Mouse (Mus musculus): ENCODE measurements around the gene Fam189b. TPM values are rescaled to one million over a fixed set of nuclear protein-coding genes. Genes with fewer than 3 reads are reported as not detected.

Gene Fam189b
- total RNA-seq, 2 experiments from 2014 or later, result 15.8 to 17.2 TPM

DNA sequence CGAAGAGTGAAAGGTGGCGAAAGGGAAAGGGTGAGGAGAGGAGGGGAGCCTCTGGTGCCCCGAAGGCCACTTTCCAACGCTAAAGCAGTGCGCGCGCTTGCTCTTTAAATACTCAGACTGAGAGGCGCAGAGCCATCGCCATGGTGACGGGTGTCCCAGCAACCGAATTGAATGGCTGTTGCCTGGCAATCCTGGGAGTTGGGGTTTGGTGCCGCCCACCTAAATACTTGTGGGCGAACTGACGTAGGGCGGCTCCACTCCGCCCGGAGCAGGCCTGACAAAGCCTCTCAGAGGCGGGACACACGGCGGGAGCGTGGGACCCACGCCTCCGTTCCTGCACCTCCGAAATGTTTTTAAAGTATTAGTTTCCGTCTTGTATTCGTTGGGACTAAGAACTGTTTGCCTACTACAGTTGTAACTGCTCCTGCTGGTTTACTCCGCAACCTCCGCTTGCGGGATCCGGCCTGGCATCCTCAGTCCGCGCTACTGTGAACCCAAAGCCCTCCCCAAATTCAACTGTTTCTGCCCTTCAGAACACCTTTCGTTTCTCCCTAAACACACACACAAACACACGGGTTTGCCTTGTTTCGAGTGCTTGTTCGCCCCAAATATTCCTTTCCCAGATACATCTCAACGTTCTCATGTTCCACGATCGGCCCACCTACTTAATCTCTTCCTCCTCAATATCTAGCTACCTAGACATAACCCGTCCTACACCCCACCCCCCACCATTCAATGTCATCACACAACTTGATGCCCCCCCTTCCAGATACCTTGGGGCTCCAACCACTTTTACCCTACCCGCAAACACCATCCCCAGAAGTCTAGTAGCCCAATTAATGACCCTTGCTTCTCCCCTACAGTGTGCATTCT, 44.6 kb downstream of the Fam189b start:
- peak; percentile 79 for DNase-seq
- intact Hi-C loops (cut with DNase I), result no loop called here

DNA sequence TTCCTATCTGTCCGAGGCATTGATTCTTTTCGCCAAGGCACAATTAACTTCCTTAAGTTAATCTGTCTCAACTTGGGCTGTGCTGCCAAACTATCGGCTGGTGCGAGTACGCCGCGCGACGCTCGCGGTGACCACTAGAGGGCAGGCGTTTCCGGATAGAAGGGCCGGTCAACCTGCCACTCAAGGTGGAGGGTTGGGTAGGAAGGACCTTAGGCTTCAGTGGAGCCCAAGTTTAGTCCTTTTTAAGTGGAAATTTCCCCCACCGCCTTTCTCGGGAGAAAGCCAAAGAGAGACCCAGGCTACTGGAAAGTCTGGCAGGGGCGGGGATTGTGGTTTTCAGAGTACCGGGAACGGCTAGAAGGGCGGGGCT, 45.2 kb downstream of the Fam189b start:
- peak; percentile 98 for TF ChIP-seq CTCF (IDR thresholded peaks at IDR 0.05)
- Histone ChIP-seq H3K27ac (peak overlapping the region; percentile 83), H3K4me3 (peak overlapping the region; percentile 80)
- peak; percentile 90 for DNase-seq
- intact Hi-C loops (cut with DNase I), result no loop called here

More for the DNA sequence above, 44.6 kb downstream of the Fam189b start:
- Histone ChIP-seq H3K27ac (peak overlapping the region; percentile 83), H3K4me3 (peak overlapping the region; percentile 80)
- TF ChIP-seq CTCF (IDR thresholded peaks at IDR 0.05), result no peak

DNA sequence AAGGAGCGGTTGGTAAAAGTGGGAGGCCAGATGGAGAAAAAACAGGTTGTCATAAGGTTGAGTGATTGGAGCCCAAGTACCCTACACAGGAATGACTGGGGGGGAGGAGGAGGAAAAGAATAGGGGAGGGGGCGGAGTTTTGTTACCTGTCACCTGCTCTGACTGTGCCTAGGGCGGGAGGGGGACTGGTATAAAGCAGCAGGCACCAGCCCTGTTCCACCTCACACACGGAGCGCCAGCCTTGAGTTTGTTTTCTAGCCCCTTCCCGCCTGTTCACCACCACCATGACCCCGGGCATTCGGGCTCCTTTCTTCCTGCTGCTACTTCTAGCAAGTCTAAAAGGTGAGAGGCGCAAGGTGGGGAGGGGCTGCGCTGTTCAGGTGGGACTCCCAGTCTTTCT, 45.9 kb downstream of the Fam189b start, which contains the start of gene Muc1:
Gene Muc1 (plus strand): TSS at position 222 of the 400 bp plus-strand sequence.
- DNase-seq, result no peak
- peak within 1 kb of the TSS; percentile 83 for H3K27ac ChIP-seq
- TF ChIP-seq CTCF (IDR thresholded peaks at IDR 0.05), result no peak
- intact Hi-C loops (cut with DNase I), result no loop called here
- peak within 1 kb of the TSS; percentile 80 for H3K4me3 ChIP-seq

DNA sequence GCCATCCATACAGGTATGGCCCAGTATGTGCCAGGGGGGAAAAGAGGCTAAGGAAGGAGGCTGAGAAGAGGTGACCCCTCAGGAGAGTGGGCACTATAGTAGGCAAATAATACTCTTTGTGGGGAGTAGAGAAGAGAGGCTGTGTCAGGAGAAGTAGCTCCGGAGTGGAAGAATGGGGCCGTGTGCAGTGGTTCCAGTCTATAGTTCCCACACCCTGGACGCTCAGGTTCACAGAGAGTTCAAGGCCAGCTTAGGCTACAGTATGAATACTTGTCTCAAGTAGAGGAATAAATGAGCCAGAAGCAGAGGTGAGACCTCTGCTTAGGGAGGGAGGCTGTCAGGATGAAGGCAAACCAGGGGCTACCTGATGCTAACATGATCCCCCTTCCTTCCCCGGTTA, 46.3 kb downstream of the Fam189b start:
- H3K27ac ChIP-seq, result no peak overlapping the region
- intact Hi-C loops (cut with DNase I), result no loop called here
- no peak overlapping the region for H3K4me3 ChIP-seq
- TF ChIP-seq CTCF (IDR thresholded peaks at IDR 0.05), result no peak
- no peak for DNase-seq

DNA sequence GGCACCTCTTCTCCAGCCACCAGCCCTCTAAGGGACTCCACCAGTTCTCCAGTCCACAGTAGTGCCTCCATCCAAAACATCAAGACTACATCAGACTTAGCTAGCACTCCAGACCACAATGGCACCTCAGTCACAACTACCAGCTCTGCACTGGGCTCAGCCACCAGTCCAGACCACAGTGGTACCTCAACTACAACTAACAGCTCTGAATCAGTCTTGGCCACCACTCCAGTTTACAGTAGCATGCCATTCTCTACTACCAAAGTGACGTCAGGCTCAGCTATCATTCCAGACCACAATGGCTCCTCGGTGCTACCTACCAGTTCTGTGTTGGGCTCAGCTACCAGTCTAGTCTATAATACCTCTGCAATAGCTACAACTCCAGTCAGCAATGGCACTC, 47.6 kb downstream of the Fam189b start:
- intact Hi-C loops (cut with DNase I), result no loop called here
- H3K4me3 ChIP-seq, result no peak overlapping the region
- H3K27ac ChIP-seq, result no peak overlapping the region
- no peak for DNase-seq
- no peak for TF ChIP-seq CTCF (IDR thresholded peaks at IDR 0.05)

DNA sequence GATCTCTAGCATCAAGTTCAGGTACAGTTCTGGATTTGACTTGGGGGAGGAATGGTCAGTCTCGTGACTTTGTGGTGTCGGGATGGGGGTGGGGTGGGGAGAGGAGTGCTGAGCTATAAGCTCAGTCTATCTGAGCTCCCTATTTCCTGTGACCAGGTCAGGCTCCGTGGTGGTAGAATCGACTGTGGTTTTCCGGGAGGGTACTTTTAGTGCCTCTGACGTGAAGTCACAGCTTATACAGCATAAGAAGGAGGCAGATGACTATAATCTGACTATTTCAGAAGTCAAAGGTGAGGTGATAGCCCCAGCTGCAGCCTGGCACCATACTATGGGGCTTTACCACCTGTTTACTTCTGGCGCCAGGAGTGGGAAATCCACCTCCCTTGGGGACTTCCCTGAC, 48.4 kb downstream of the Fam189b start:
- Histone ChIP-seq H3K27ac (no peak overlapping the region), H3K4me3 (no peak overlapping the region)
- intact Hi-C loops (cut with DNase I), result no loop called here
- DNase-seq, result no peak
- TF ChIP-seq CTCF (IDR thresholded peaks at IDR 0.05), result no peak

DNA sequence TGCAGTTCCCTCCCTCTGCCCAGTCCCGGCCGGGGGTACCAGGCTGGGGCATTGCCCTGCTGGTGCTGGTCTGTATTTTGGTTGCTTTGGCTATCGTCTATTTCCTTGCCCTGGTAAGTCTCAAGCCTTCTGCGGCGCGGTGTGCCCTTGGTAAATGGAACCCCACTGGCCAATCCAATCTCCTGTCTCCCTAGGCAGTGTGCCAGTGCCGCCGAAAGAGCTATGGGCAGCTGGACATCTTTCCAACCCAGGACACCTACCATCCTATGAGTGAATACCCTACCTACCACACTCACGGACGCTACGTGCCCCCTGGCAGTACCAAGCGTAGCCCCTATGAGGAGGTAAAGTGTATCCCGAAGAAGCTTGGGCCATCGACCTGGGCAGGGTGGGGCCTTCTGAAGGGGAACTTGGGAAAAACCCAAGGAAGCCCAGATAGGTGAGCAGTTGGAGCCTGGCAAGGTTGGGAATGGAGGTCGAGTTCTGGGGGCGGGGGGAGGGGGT, 48.9 kb downstream of the Fam189b start:
- no peak for DNase-seq
- H3K4me3 ChIP-seq, result no peak overlapping the region
- intact Hi-C loops (cut with DNase I), result no loop called here
- no peak overlapping the region for H3K27ac ChIP-seq
- no peak for TF ChIP-seq CTCF (IDR thresholded peaks at IDR 0.05)

DNA sequence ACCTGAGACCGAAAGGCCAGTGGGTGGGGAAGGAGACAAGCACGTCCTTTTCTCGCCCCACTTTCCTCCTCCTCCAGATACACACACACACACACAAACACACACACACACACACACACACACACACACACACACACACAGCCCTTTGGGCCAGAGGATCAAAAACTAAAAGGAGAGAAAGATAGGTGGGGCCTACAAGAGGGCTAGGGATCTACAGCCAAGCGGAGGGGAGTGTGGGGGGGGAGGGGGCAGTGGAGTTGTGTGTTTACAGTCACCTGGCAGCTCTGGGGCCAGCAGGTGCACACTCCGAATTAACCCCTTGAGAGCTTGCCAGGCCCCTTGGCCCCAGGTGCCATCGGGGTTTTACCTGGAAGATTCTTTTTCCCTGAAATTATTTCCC, 49.7 kb downstream of the Fam189b start:
- Histone ChIP-seq H3K4me3 (no peak overlapping the region), H3K27ac (no peak overlapping the region)
- no peak for DNase-seq
- TF ChIP-seq CTCF (IDR thresholded peaks at IDR 0.05), result no peak
- intact Hi-C loops (cut with DNase I), result no loop called here

DNA sequence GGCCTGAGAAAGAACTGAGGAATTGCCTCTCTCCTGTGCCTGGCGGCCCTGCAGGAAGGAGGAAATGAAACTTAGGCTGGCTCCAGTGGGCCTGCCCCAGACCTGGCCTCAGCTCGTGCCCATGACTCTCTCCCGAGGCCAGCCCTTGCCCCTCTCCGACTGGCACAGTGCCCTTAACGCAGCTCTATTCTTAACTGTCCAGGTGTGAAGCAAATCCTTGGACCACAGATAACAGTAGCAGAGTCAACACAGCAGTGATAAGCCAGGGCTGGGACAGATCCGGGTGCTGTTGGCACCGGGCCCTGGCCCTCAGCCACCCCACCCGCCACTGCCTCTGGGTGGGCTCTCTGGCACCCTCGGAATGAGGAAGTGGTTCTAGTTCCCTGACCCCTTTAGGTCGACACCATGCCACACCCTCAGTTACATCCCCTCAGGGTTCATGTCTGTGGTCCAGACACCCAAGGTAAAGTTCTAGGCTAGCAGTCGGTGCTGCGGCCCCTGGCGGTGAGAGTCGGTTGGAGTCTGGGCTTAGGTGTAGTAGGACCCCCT, 50.7 kb downstream of the Fam189b start:
- TF ChIP-seq CTCF (IDR thresholded peaks at IDR 0.05), result no peak
- no peak overlapping the region for H3K27ac ChIP-seq
- intact Hi-C loops (cut with DNase I), result no loop called here
- DNase-seq, result no peak
- H3K4me3 ChIP-seq, result no peak overlapping the region

DNA sequence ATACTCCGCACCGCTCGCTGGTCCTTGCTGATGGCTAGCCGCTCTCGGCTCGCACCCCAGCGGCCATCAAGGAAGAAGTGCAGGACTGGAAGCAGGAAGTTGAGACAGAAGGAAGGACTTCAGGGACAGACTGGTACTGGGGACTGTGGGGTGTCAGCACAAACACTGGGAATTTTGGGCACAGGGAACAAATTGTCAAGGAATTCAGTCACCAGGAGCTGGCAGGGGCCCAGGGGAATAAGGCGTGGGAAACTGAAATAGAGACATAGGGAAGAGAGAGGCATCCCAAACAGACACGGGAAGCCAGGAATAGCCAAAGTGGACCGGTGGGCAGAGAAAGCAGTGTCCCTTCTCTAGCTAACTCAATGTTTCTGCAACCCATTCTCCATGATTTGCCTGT, 53.6 kb downstream of the Fam189b start:
- Histone ChIP-seq H3K27ac (no peak overlapping the region), H3K4me3 (no peak overlapping the region)
- no peak for TF ChIP-seq CTCF (IDR thresholded peaks at IDR 0.05)
- intact Hi-C loops (cut with DNase I), result no loop called here
- no peak for DNase-seq

DNA sequence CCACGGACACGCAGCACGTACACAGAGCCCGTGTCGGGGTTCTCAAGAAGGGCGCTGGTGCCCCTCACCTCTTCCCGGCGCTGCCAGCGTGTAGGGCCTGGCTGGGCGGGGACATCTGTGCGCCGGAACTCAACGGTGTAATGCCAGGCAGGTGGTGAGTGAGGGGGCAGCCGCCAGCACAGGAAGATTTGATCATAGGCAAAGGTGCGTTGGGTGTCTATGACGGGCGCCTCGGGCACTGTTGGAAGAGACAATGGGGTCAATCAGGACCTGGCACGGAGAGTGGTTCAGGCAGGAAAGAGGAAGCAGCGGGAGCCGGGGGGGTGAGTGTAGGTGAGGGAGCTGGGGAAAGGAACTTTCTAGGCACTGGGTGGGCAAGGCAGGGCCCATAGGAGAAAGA, 54.7 kb downstream of the Fam189b start:
- TF ChIP-seq CTCF (IDR thresholded peaks at IDR 0.05), result no peak
- DNase-seq, result no peak
- H3K4me3 ChIP-seq, result no peak overlapping the region
- no peak overlapping the region for H3K27ac ChIP-seq
- intact Hi-C loops (cut with DNase I), result no loop called here

DNA sequence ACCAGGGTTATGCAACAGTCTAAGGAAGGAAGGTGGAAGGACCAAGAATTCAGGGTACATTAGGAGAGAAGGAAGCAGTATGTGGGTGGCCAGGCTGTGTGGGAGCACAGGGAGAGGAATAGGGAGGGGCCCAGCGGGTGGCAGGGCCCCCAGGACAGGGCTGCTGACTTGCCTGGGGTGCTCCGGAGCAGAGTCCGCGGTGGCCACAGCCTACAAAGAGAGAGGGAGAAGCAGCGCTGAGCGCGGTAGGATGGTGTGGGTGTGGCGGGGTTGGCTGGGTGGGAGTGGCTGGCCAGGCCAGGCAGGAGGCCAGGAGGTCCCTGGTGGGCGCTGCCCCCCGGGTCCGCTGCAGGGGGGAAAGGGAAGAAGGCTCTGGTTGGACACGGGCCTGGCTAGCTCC, 55.6 kb downstream of the Fam189b start:
- DNase-seq, result no peak
- no peak for TF ChIP-seq CTCF (IDR thresholded peaks at IDR 0.05)
- intact Hi-C loops (cut with DNase I), result no loop called here
- Histone ChIP-seq H3K27ac (no peak overlapping the region), H3K4me3 (no peak overlapping the region)

Small RNAs within 50 kb of the gene (microRNA-seq; reads per million reads assigned to microRNA genes)
- 13.0 reads per million, percentile 11 among the genes with 10 or more reads in this experiment for gene Mir92b

Other genes with a start within 250 kb of the Fam189b start
- 10 to 100 TPM; 34.2 to 35.6 TPM for gene Ash1l, start 232.5 kb upstream of the Fam189b start, total RNA-seq (2021)
- gene Dap3, start 232.0 kb upstream of the Fam189b start, total RNA-seq (2021), result 10 to 100 TPM; 65.5 to 79.9 TPM
- gene Rusc1, start 89.8 kb upstream of the Fam189b start, total RNA-seq (2021), result 10 to 100 TPM; 16.8 to 20.5 TPM
- gene Gm43738, start 82.0 kb upstream of the Fam189b start, total RNA-seq (2021), result not detected
- gene Fdps, start 81.2 kb upstream of the Fam189b start, total RNA-seq (2021), result 10 to 100 TPM; 24.8 to 28.8 TPM
- gene Pklr, start 47.0 kb upstream of the Fam189b start, total RNA-seq (2021), result not detected
- gene Hcn3, start 22.9 kb upstream of the Fam189b start, total RNA-seq (2021), result under 1 TPM; 0.31 to 0.43 TPM
- gene Clk2, start 18.3 kb upstream of the Fam189b start, total RNA-seq (2021), result 10 to 100 TPM; 16.0 to 21.4 TPM
- gene Scamp3, start 5.7 kb upstream of the Fam189b start, total RNA-seq (2021), result 10 to 100 TPM; 37.7 to 39.0 TPM
- 10 to 100 TPM; 17.4 to 19.7 TPM for gene Gba, start 19.8 kb downstream of the Fam189b start, total RNA-seq (2021)
- gene Thbs3, start 32.0 kb downstream of the Fam189b start, total RNA-seq (2021), result 10 to 100 TPM in 1 of 2 experiments, 1 to 10 TPM in 1; 6.4 to 10.2 TPM
- 10 to 100 TPM; 40.7 to 51.4 TPM for gene Mtx1, start 43.9 kb downstream of the Fam189b start, total RNA-seq (2021)
- under 1 TPM; 0.13 to 0.22 TPM for gene Muc1, start 45.9 kb downstream of the Fam189b start, total RNA-seq (2021)
- gene Krtcap2, start 62.8 kb downstream of the Fam189b start, total RNA-seq (2021), result 10 to 100 TPM; 62.9 to 79.7 TPM
- gene Trim46, start 63.2 kb downstream of the Fam189b start, total RNA-seq (2021), result under 1 TPM; 0.18 to 0.50 TPM
- gene Dpm3, start 76.2 kb downstream of the Fam189b start, total RNA-seq (2021), result 10 to 100 TPM; 16.4 to 26.9 TPM
- 1 to 10 TPM; 8.9 to 9.7 TPM for gene Slc50a1, start 87.4 kb downstream of the Fam189b start, total RNA-seq (2021)
- gene Efna1, start 98.0 kb downstream of the Fam189b start, total RNA-seq (2021), result 10 to 100 TPM in 1 of 2 experiments, 1 to 10 TPM in 1; 7.9 to 13.1 TPM
- gene Efna3, start 139.8 kb downstream of the Fam189b start, total RNA-seq (2021), result not detected
- under 1 TPM; 0.15 to 0.20 TPM for gene Efna4, start 154.9 kb downstream of the Fam189b start, total RNA-seq (2021)
- 10 to 100 TPM; 21.7 to 30.5 TPM for gene Adam15, start 166.9 kb downstream of the Fam189b start, total RNA-seq (2021)
- gene Dcst2, start 178.8 kb downstream of the Fam189b start, total RNA-seq (2021), result not detected
- not detected for gene Dcst1, start 182.1 kb downstream of the Fam189b start, total RNA-seq (2021)
- gene Zbtb7b, start 211.6 kb downstream of the Fam189b start, total RNA-seq (2021), result 10 to 100 TPM; 22.8 to 33.3 TPM
- 1 to 10 TPM in 1 of 2 experiments, under 1 TPM in 1; 0.41 to 2.1 TPM for gene Lenep, start 219.7 kb downstream of the Fam189b start, total RNA-seq (2021)
- gene Flad1, start 228.7 kb downstream of the Fam189b start, total RNA-seq (2021), result 10 to 100 TPM; 40.8 to 56.4 TPM
- gene Cks1b, start 235.2 kb downstream of the Fam189b start, total RNA-seq (2021), result 1 to 10 TPM; 1.8 to 2.5 TPM
- 10 to 100 TPM; 15.0 to 17.2 TPM for gene Shc1, start 235.3 kb downstream of the Fam189b start, total RNA-seq (2021)
- gene Pygo2, start 247.1 kb downstream of the Fam189b start, total RNA-seq (2021), result 10 to 100 TPM in 1 of 2 experiments, 1 to 10 TPM in 1; 9.5 to 10.1 TPM